Mouse (Mus musculus): ENCODE results near the gene Ccdc97.

Ccdc97 gene

DNA sequence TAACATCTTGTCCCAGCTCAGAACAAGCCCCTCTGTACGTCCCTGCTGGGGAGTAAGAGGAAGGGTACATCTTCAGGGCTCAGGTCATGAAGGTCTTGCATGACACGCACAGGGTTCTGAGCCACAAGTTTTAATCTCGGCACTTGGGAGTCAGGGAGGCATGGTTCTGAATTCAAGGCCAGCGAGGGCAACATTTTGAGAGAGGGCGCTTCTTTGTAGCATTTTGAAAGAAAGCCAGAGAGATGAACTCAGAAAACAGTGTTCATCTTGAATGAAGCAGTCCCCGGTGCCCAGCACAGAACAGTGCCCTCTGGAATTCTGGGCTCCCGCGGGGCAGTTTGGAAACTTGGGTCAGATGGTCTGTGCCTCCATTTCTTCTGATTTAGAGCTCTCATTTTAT lies 52.5 kb downstream of the Ccdc97 start:
- DNase-seq (ENCODE audit: low read depth, low spot score) = no peak
